Mouse (Mus musculus) cerebellum, adult 2 months (tissue): ENCODE measurements around the gene Sap18. TPM values are rescaled to one million over a fixed set of nuclear protein-coding genes. Genes with fewer than 3 reads are reported as not detected.

Experiments used
- DNase-seq, 2 experiments: peaks; one replicate each; pipeline ENCODE4 v3.0.0; 2021
- H3K27ac ChIP-seq: fragments of 200-500 bp; 2 replicates; pipeline ENCODE4 v1.5.1; 2012; ENCODE audit warnings: low read length, control low read depth, inconsistent platforms; ENCODE audit not compliant: insufficient read depth
- H3K27me3 ChIP-seq: fragments of 200-500 bp; 2 replicates; pipeline ENCODE4 v1.6.1; 2012; ENCODE audit warnings: inconsistent platforms, mild to moderate bottlenecking, low read length, moderate library complexity; ENCODE audit not compliant: control insufficient read depth, insufficient read depth
- H3K4me1 ChIP-seq: fragments of 200-500 bp; 2 replicates; pipeline ENCODE4 v1.6.1; 2011; ENCODE audit warnings: low read length; ENCODE audit not compliant: control insufficient read depth, insufficient read depth
- H3K4me3 ChIP-seq: fragments of 200-500 bp; replicated peaks from 2 replicates; pipeline ENCODE3; 2011; ENCODE audit warnings: mild to moderate bottlenecking, low read depth, low read length, control low read depth; ENCODE audit not compliant: insufficient read depth
- CTCF ChIP-seq: fragments of 200-500 bp; IDR thresholded peaks from 2 replicates; pipeline ENCODE4 v1.5.1; 2011; ENCODE audit warnings: low read depth, mild to moderate bottlenecking, control low read depth, low read length, moderate library complexity, borderline replicate concordance; ENCODE audit not compliant: insufficient read depth
- POLR2A ChIP-seq: fragments of 200-500 bp; IDR thresholded peaks from 2 replicates; pipeline ENCODE4 v1.6.1; 2011; ENCODE audit warnings: low read length, control low read depth, borderline replicate concordance; ENCODE audit not compliant: insufficient read depth
- WGBS: fragments of 180-500 bp; shearing (Covaris S2); methylation state at CpG from one replicate; pipeline ENCODE4 v1.1.7; 2018; 5-methylcytosine and 5-hydroxymethylcytosine counted together
- polyA plus RNA-seq: library from polyadenylated mRNA; depleted of rRNA; stranded (reverse); fragments of >200 nt; gene quantifications from 2 replicates; pipeline ENCODE4 v1.2.3, GENCODE M21; 2012

Sap18 gene
- polyA plus RNA-seq, 1 experiment: 25.5 TPM

DNA sequence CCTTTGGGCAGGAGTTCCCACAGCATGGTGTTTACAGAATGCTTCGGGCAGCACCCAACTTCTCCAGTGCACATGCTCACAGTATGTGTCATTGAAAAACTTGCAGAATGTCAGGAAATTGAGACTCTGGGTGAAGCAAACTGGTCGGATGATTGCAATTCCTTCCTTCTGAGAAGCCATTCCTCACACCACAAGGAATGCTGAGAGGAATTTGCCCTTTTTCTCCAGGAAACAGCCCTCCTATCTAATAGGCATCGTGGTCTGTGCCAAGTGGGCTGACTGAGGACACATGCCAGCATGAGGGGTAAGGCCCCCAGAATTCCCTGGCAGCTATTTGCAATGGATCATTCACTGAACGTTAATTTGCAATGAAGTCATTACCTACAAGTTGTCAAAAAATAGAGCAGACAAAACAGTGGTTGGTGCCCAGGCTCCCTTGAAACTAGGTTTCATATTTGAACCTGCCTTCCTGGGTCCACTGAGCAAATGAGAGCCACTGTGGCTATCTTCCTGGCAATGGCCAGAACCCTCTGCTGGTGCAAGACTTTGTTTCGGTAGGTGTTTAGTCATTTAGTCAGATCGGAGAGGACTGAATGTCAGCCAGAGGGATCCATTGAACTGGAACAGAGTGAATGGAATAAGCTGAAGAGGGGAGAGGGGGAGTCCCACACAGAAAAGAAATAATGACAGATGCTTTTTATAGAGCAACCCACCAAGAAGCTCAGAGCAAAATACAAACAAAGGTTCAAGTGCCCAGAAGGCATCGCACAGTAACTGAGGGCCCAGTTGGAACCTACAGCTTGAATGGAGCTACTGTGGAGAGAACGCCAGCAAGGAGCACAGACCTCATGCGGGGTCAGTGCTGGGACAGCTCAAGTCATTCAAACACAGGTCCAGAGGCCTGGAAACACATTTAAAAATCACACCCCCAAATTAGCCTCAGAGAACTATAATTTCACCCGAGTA is 37.2 kb upstream of the Sap18 start:
- Histone ChIP-seq H3K27ac (no peak overlapping the region), H3K27me3 (no peaks in the 10 kb centered on the region; the same call in 1 of the 2 replicates), H3K4me3 (no peak overlapping the region), H3K4me1 (no peaks in the 10 kb centered on the region)
- 31% methylated on average over 10 of the region's 10 CpGs for WGBS
- no peak for DNase-seq
- no peak for TF ChIP-seq CTCF
- no peak for TF ChIP-seq POLR2A

DNA sequence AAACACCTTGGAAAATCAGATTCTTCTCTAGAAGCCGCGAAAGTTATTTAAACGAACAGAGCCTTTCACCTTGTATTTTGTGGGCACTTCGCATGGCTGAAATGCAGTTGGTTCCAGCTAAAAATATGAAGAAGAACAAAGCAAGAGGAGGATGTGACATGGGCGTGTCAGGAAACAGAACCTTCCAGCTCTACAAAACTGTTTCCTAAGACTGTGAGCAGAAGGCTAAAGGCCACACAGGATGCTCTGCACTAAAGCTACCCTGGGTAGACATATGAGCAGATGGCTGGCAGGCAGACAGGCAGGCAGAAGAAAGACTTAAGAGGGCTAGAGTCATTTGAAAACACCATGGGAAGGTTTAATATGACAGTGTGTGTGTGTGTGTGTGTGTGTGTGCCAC is 28.9 kb upstream of the Sap18 start:
- no peaks in the 10 kb centered on the region for H3K4me1 ChIP-seq
- WGBS: 95% methylated on average over 5 of the region's 5 CpGs
- H3K27ac ChIP-seq: no peak overlapping the region
- TF ChIP-seq POLR2A (no peak), CTCF (no peak)
- no peaks in the 10 kb centered on the region for H3K27me3 ChIP-seq
- no peak for DNase-seq
- H3K4me3 ChIP-seq: no peak overlapping the region

DNA sequence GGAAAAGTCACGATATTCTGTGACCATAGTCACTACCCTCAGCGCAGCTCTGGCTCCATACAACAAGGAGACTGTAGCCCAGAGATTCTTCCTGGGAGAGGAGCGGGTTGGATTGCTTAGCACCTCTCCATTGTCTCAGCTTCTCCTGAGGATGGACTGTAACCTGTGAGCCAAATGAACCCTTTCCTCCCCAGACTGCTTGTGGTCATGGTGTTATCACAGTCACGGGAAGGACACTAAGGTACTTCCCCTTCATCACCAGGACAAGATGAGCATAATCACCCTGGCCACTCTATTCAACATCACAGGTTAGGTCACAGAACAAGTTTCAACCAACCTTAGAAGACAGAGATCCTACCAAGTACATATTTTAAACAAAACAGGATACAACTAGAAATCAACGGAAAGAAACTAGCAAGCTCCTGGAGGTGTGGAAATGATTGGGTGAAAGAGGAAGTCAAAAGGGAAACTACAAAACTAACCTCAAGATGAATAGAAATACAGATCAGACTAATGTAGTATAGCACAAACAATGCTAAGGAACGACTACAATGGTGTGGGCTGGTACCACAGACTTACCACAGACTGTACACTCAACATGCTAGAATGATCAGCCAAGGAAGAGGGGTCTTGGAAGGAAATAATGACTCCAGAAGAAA is 25.7 kb upstream of the Sap18 start:
- no peak overlapping the region for H3K4me3 ChIP-seq
- H3K27ac ChIP-seq: no peak overlapping the region
- no peak for TF ChIP-seq CTCF
- TF ChIP-seq POLR2A: no peak
- no peak for DNase-seq
- H3K27me3 ChIP-seq: no peaks in the 10 kb centered on the region
- WGBS: 80% methylated on average over 6 of the region's 6 CpGs
- no peaks in the 10 kb centered on the region for H3K4me1 ChIP-seq

- no peaks in the 10 kb centered on the region for H3K27me3 ChIP-seq
- no peak overlapping the region for H3K4me3 ChIP-seq
- H3K4me1 ChIP-seq: no peaks in the 10 kb centered on the region
- 28% methylated on average over 4 of the region's 4 CpGs for WGBS
- no peak overlapping the region for H3K27ac ChIP-seq
- no peak for DNase-seq
- TF ChIP-seq POLR2A (no peak), CTCF (no peak)
Observed at GRCm38 (mm10) chr14:57787406-57787805, 10.6 kb upstream of the Sap18 start.

GRCm38 (mm10) chr14:57789311-57789710 is 8.7 kb upstream of the Sap18 start:
- DNase-seq: no peak
- 70% methylated on average over 2 of the region's 2 CpGs for WGBS
- no peak for TF ChIP-seq CTCF

DNA sequence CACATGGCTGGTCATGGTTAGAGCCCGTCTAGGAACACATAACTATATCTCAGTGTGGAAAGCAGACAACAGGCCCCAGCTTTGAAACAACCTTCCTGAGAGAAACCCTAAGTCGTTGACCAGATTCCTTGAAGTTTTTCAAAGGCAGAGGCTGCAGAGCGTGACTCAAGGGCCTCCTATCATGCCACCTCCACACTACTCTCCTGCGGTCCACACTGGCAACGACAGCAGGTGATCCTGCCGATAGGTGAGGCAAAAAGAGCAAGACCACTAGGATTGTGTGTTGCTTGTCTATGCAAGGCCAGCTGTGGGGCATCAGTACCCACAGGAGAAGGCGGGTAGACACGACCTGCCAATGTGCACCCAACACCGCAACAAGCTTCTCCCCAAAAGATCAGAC is 8.2 kb upstream of the Sap18 start:
- H3K4me3 ChIP-seq: no peak overlapping the region
- no peak overlapping the region for H3K27ac ChIP-seq
- no peaks in the 10 kb centered on the region for H3K4me1 ChIP-seq
- TF ChIP-seq POLR2A (no peak), CTCF (no peak)
- 92% methylated on average over 9 of the region's 9 CpGs for WGBS
- no peaks in the 10 kb centered on the region for H3K27me3 ChIP-seq
- no peak for DNase-seq

More at GRCm38 (mm10) chr14:57789311-57789710, 8.7 kb upstream of the Sap18 start:
- no peaks in the 10 kb centered on the region for H3K4me1 ChIP-seq
- no peaks in the 10 kb centered on the region for H3K27me3 ChIP-seq
- H3K27ac ChIP-seq: no peak overlapping the region
- no peak overlapping the region for H3K4me3 ChIP-seq

DNA sequence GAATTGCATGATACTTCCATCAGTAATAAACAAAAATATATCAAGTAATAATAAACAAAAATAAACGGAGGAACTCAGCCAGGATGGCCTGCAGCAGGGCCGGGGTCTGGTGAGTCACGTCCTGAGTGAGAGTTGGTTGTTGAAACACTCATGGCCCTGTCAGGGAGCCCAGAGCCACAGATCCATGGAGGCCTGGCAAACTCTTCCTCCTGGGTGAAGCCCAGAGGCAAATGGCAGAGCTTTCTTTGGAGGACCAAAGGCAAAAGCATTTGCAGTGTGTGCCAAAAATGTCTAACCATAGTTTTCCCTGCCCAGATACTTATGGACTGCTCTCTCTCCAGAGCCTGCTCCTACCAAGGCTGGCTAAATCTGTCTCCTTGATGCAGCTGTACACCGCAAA is 6.8 kb upstream of the Sap18 start:
- TF ChIP-seq CTCF: no peak
- TF ChIP-seq POLR2A: no peak
- Histone ChIP-seq H3K27ac (no peak overlapping the region), H3K4me1 (no peaks in the 10 kb centered on the region), H3K4me3 (no peak overlapping the region), H3K27me3 (no peaks in the 10 kb centered on the region)
- DNase-seq: no peak
- WGBS: 81% methylated on average over 4 of the region's 4 CpGs
